Mouse (Mus musculus) megakaryocyte, embryonic 14.5 days (primary cell): Measurements from ENCODE around the gene Dbndd2.

ENCODE experiments used
- FLI1 ChIP-seq: IDR thresholded peaks from 2 replicates; pipeline ENCODE4 v1.6.1; 2012; ENCODE audit warnings: low read length, inconsistent platforms, mixed read lengths
- GATA1 ChIP-seq: IDR thresholded peaks from 3 replicates; pipeline ENCODE4 v1.6.1; 2012; ENCODE audit warnings: mixed read lengths, low read length, inconsistent platforms, borderline replicate concordance

DNA sequence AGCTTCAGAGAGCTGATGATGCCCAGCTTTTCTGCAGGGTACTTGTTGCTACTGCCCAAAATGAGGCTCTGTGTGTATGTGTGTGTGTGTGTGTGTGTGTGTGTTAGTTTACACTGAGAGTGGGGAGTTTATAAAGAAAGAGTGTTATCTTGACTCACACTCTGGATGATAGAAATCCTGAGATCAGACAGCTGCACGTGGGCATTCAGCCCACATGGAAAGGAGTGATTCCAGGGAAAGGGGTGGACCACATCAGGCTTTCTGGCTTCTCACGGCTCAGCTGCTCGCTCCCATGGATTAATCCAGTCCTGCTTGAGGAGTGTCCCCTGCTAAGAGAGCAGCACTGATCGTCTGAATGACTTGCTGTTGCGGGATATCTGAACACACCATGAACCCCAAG, 56.2 kb downstream of the Dbndd2 start:
- TF ChIP-seq GATA1 (no peak), FLI1 (no peak)
